Mouse (Mus musculus) activated CD4-positive, CD25-positive, alpha-beta regulatory T cell, adult 9 weeks (primary cell): ENCODE results near the gene Olfr1369-ps1. TPM values are rescaled to one million over a fixed set of nuclear protein-coding genes. Genes with fewer than 3 reads are reported as not detected.

Experiments used
- polyA plus RNA-seq: library from polyadenylated mRNA; unstranded; fragments of 100-300 nt; shearing (Covaris generic); gene quantifications from one replicate; pipeline ENCODE4 v1.2.1, GENCODE M21; 2017

Olfr1369-ps1 gene
- not detected for polyA plus RNA-seq

DNA sequence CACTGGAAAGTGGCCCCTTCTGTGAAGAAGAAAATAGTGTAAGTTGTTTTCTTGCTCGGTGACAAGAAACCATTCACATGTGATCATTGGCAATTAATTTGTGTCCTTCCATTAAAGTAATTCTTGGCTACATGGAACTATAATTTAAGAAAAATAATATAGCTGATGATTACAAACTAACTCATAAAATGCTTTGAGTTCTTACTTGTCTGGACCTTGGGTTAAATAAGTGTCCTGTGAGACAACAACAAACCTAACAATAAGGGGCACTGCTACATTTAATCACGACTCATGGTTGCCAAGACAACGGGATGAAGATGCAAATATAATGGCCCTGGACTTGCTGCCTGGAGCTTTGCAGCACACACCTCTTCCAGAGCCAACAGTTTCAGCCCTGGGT lies at the start of gene Olfr1369-ps1:
Gene Olfr1369-ps1 (plus strand): TSS at position 301 of the 400 bp plus-strand sequence.

DNA sequence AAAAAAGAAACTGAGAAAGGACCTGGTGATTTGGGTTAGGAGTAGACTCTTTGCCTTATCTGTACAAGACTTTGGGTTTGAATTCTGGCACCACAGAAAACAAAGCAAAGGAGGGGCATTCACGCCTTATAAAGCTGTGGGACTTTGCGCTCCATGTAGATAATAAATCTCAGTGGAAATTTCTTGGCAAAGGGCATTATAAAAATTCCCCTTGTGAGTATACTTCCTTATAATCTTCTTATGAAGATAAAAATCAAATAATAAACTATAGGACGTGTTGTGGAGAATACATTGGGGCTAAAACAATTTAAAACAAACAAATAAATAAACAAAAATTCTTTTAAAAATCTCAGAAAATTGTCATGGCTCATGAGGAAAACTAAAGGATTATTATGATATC lies 36.4 kb upstream of the Olfr1369-ps1 start, which contains the start of gene Olfr1370:
Gene Olfr1370 (minus strand): TSS at position 101 of the 400 bp plus-strand sequence.

DNA sequence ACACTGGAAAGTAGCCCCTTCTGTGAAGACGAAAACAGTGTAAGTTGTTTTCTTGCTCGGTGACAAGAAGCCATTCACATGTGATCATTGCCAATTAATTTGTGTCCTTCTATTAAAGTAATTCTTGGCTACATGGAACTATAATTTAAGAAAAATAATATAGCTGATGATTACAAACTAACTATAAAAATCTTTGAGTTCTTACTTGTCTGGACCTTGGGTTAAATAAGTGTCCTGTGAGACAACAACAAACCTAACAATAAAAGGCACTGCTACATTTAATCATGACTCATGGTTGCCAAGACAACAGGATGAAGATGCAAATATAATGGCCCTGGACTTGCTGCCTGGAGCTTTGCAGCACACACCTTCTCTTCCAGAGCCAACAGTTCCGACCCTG lies 18.1 kb downstream of the Olfr1369-ps1 start, which contains the start of gene Olfr263:
Gene Olfr263 (plus strand): TSS at position 301 of the 400 bp plus-strand sequence.

DNA sequence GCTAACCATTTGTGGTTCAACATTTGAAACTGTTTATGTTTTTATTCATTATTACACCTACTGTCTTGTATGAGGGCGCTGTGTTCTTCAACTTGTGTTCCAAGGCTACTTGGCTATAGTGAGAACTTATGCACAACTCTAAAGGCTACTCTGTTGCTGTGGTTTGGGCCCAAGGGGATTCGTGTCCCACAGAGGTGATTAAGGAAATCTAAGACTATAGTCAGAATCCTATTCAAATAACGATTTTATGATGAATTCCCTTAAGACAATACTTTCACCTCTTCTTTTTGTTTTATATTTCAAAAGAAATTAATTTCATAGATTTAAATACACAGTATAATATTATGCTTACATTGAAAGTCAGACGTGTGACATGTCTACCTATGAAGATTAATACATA lies 34.5 kb downstream of the Olfr1369-ps1 start, which contains the start of gene Olfr1368:
Gene Olfr1368 (minus strand): TSS at position 101 of the 400 bp plus-strand sequence.

Other genes starting within 250 kb of the Olfr1369-ps1 start
- gene Olfr1370, start 36.5 kb upstream of the Olfr1369-ps1 start, polyA plus RNA-seq, result not detected
- not detected for gene Olfr263, start 18.2 kb downstream of the Olfr1369-ps1 start, polyA plus RNA-seq
- gene Olfr1368, start 34.4 kb downstream of the Olfr1369-ps1 start, polyA plus RNA-seq, result not detected
- 23.4 TPM for gene Trim27, start 68.0 kb downstream of the Olfr1369-ps1 start, polyA plus RNA-seq
- gene Gpx5, start 181.2 kb downstream of the Olfr1369-ps1 start, polyA plus RNA-seq, result not detected
- gene Gpx6, start 200.6 kb downstream of the Olfr1369-ps1 start, polyA plus RNA-seq, result not detected
- gene Olfr1367, start 235.4 kb downstream of the Olfr1369-ps1 start, polyA plus RNA-seq, result not detected